Mouse (Mus musculus) G1E-ER4 (cell line): ENCODE results near the gene Sh3bp4. TPM values are rescaled to one million over a fixed set of nuclear protein-coding genes. Genes with fewer than 3 reads are reported as not detected.

Experiments
- GATA1 ChIP-seq: IDR thresholded peaks from one replicate; pipeline ENCODE4 v1.8.0; 2012; ENCODE audit warnings: low read length, inconsistent platforms
- polyA plus RNA-seq: library from polyadenylated mRNA; stranded (reverse); fragments of >175 nt; gene quantifications from 2 replicates; pipeline ENCODE4 v1.2.3, GENCODE M21; 2012

Sh3bp4 gene
- polyA plus RNA-seq, 1 experiment: not detected

- no peak for TF ChIP-seq GATA1
These were observed 96.6 kb downstream of the Sh3bp4 start for GRCm38 (mm10) chr1:89166814-89167249.

GRCm38 (mm10) chr1:89171275-89171767 lies 101.1 kb downstream of the Sh3bp4 start:
- TF ChIP-seq GATA1: no peak

- no peak for TF ChIP-seq GATA1
These were observed 104.4 kb downstream of the Sh3bp4 start for GRCm38 (mm10) chr1:89174621-89175020.

DNA sequence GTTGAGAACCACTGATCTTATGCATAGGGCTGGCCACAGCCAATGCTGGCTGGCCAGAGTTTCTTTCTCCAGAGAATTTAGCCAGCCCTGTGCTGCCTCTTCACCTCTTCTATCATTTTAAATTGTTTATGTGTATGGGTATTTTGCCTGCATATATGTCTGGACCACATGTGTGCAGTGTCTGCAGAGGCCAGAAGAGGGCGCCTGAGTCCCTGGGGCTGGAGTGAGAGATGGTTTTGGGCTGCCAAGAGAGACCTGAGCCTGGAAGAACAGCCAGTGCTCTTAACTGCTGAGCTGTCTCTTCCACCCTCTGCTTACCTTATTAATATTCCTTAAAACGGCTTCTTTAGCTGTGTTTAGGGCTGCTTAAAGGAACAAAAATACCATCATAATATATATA lies 105.1 kb downstream of the Sh3bp4 start:
- TF ChIP-seq GATA1: no peak

GRCm38 (mm10) chr1:89183261-89183831 lies 113.1 kb downstream of the Sh3bp4 start:
- no peak for TF ChIP-seq GATA1

GRCm38 (mm10) chr1:89184111-89184785 lies 114.0 kb downstream of the Sh3bp4 start:
- TF ChIP-seq GATA1: no peak

GRCm38 (mm10) chr1:89184839-89185238 lies 114.6 kb downstream of the Sh3bp4 start:
- TF ChIP-seq GATA1: no peak

GRCm38 (mm10) chr1:89187441-89187840 lies 117.2 kb downstream of the Sh3bp4 start:
- TF ChIP-seq GATA1: no peak

DNA sequence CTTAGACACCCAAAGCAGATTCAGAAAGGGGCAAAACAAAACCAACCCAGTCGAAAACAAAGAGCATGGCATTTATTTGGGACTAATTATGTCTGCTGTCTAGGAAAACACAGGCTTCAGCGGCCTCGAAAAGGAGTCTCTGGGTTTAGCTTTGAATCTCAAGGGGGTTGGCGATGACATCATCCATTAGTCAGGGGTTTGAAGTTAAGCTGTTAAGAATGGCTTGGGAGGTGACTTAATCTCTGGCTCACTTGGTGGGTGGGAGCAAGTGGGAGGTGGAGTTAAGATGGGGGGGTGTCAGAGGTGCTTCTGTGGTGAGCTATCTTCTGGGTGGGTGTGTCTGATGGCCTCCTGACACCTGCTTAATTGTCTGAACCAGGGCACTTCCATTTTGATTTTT lies 117.9 kb downstream of the Sh3bp4 start:
- TF ChIP-seq GATA1: no peak

DNA sequence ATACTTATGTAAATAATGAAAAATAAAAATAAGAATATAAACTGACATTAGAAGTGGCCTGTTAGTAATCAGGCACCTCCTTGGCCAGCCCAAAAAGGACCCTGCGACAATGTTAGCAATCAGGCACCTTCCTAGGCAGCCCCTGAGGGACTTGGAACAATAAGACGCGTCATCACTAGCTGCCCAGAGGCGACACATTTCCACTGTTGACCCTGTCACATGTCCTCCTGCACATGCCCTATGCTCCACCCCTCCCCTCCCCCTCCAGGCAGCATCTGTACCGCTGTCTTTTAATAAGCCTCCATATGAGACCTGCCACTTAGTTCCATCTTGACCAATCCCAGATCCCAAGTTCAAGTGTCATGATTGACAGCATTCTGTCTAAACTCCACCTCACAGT lies 119.0 kb downstream of the Sh3bp4 start:
- no peak for TF ChIP-seq GATA1

DNA sequence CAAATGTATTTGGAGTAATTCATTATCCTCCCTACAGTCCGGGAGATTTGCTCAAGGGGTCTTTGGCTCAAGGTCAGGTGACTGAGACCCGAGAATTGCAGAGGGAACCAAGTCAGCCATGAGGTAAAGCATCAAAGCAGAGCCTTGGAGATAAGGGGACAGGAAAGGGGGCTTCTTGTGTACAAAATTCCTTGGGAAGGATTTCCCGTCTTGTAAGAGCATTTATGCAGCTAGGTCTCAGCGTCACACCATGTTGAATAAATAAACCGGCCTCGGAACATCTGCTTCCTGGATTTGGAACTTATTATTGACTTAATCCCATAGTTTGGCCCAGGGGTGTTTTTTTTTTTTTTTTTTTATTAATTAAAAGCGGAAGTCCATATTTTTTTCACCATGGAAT lies 120.4 kb downstream of the Sh3bp4 start:
- TF ChIP-seq GATA1: no peak

- no peak for TF ChIP-seq GATA1
These were observed 121.0 kb downstream of the Sh3bp4 start for GRCm38 (mm10) chr1:89191127-89191740.

GRCm38 (mm10) chr1:89192536-89193220 lies 122.5 kb downstream of the Sh3bp4 start:
- TF ChIP-seq GATA1: no peak

- no peak for TF ChIP-seq GATA1
These were observed 123.4 kb downstream of the Sh3bp4 start for GRCm38 (mm10) chr1:89193576-89193975.

- no peak for TF ChIP-seq GATA1
These were observed 125.9 kb downstream of the Sh3bp4 start for GRCm38 (mm10) chr1:89195827-89196712.
